Mouse (Mus musculus): ENCODE results near the gene Col4a4.

GRCm38 (mm10) chr1:82486371-82486770 lies 100.3 kb downstream of the Col4a4 start:
- TF ChIP-seq CTCF (IDR thresholded peaks at IDR 0.05; ENCODE audit: low read depth, low read length) = no peak
- no peak for TF ChIP-seq POLR2A (IDR thresholded peaks at IDR 0.05; ENCODE audit: borderline replicate concordance, low read depth, low read length)

Data from bone marrow macrophage, adult 2 months (primary cell).